Comparison of ENCODE assay signal across 8 mouse cellular contexts in genomic region chr10:62602177-62603040, GRCm38 (mm10). TPM values are rescaled to one million over a fixed set of nuclear protein-coding genes. Genes with fewer than 3 reads are reported as not detected.
DNase-seq lines count a peak whose midpoint lies in the region; ATAC-seq and TF ChIP-seq lines count a peak whose summit lies in the region.

Gene Ddx21 (minus strand): TSS chr10:62602281.

- peaks cover 16% of the 10 kb centered on the region for H3K36me3 ChIP-seq in G1E (replicated peaks)
- peaks cover 12% of the 10 kb centered on the region for H3K36me3 ChIP-seq in forebrain, postnatal 0 days (ENCODE audit: insufficient read depth)
- peaks cover 6% of the 10 kb centered on the region for H3K36me3 ChIP-seq in lung, embryonic 15.5 days

- H3K27ac ChIP-seq in forebrain, postnatal 0 days (ENCODE audit: low read depth, low read length): peak within 1 kb of the TSS; percentile 79
- peak within 1 kb of the TSS; percentile 73 for H3K27ac ChIP-seq in lung, embryonic 15.5 days

- peak within 1 kb of the TSS; percentile 70 for H3K9ac ChIP-seq in forebrain, postnatal 0 days
- H3K9ac ChIP-seq in lung, embryonic 15.5 days: peak within 1 kb of the TSS; percentile 78

- ATAC-seq in G1E (ENCODE audit: extremely low read depth, insufficient number of reproducible peaks, low FRiP score, poor library complexity, severe bottlenecking): peak; percentile 97
- ATAC-seq in forebrain, postnatal 0 days: peak; percentile 100
- peak; percentile 96 for ATAC-seq in lung, embryonic 15.5 days (ENCODE audit: borderline replicate concordance, extremely low read depth, low FRiP score, low TSS enrichment)

- no peaks in the 10 kb centered on the region for H3K27me3 ChIP-seq in G1E (ENCODE audit: insufficient read depth, low read length)
- H3K27me3 ChIP-seq in forebrain, postnatal 0 days (ENCODE audit: insufficient read depth, low read length): no peaks in the 10 kb centered on the region
- H3K27me3 ChIP-seq in lung, embryonic 15.5 days: no peaks in the 10 kb centered on the region

- H3K4me2 ChIP-seq in forebrain, postnatal 0 days (ENCODE audit: low read depth): peak within 1 kb of the TSS; percentile 77
- H3K4me2 ChIP-seq in lung, embryonic 15.5 days: peak within 1 kb of the TSS; percentile 92

- peaks cover 17% of the 10 kb centered on the region for H3K4me1 ChIP-seq in G1E (ENCODE audit: insufficient read depth, low read depth, low read length)
- peaks cover 10% of the 10 kb centered on the region for H3K4me1 ChIP-seq in forebrain, postnatal 0 days (ENCODE audit: insufficient read depth)
- H3K4me1 ChIP-seq in lung, embryonic 15.5 days: peaks cover 14% of the 10 kb centered on the region

- TF ChIP-seq CTCF in G1E (IDR thresholded peaks at IDR 0.05; ENCODE audit: low read depth, low read length): no peak
- no peak for TF ChIP-seq CTCF in forebrain, postnatal 0 days (IDR thresholded peaks at IDR 0.05; ENCODE audit: low read depth)

- 6% methylated on average over 53 of the region's 53 CpGs for WGBS in forebrain, postnatal 0 days
- 5% methylated on average over 53 of the region's 53 CpGs for WGBS in lung, embryonic 15.5 days

- no peaks in the 10 kb centered on the region for H3K9me3 ChIP-seq in G1E (replicated peaks)
- H3K9me3 ChIP-seq in forebrain, postnatal 0 days (ENCODE audit: low read length): no peaks in the 10 kb centered on the region
- H3K9me3 ChIP-seq in lung, embryonic 15.5 days: no peaks in the 10 kb centered on the region

- peak within 1 kb of the TSS; percentile 81 for H3K4me3 ChIP-seq in G1E (ENCODE audit: low read depth, low read length)
- peak within 1 kb of the TSS; percentile 88 for H3K4me3 ChIP-seq in forebrain, postnatal 0 days (ENCODE audit: low read depth, low read length)
- H3K4me3 ChIP-seq in lung, embryonic 15.5 days: peak within 1 kb of the TSS; percentile 96

- DNase-seq in G1E (ENCODE audit: low spot score): peak; percentile 53
- peak; percentile 90 to 93 for DNase-seq in cerebellum, adult 18-20 months
- peak; percentile 95 for DNase-seq in forebrain, postnatal 0 days
- peak; percentile 91 for DNase-seq in heart, postnatal 4 days
- peak; percentile 81 to 86 for DNase-seq in layer of hippocampus, adult 8-10 months (ENCODE audit: low spot score in 2 of 2)
- peak; percentile 76 for DNase-seq in ovary, adult 18-20 months (ENCODE audit: low spot score)
- DNase-seq in thymus, postnatal 0 days (ENCODE audit: low spot score): peak; percentile 95

RNA-seq across cellular contexts. Expression of gene Ddx21, which starts in this region (rescaled TPM):
- total RNA-seq in G1E (2014; fragmentation: Nextera tagmentation) (77.7 and 85.9 TPM in 2 replicates), G1E (2017) (66.7 and 81.1 TPM in 2 replicates)
- polyA plus RNA-seq in G1E (2012): 68.0 and 74.3 TPM in 2 replicates
- total RNA-seq in forebrain, postnatal 0 days (2014; rRNA removed): 24.2 and 30.7 TPM in 2 replicates
- 10.4 and 11.1 TPM in 2 replicates for polyA plus RNA-seq in forebrain, postnatal 0 days (2015; fragmentation: Nextera tagmentation; extraction: Ambion mirVana)
- total RNA-seq in heart, postnatal 4 days (2021): 10 to 100 TPM; 43.8 to 46.1 TPM
- 10 to 100 TPM; 21.2 to 28.9 (median 23.2) TPM for total RNA-seq in layer of hippocampus, adult 8-10 months (2022)
- 18.7 and 19.6 TPM in 2 replicates for polyA plus RNA-seq in lung, embryonic 15.5 days (2015; fragmentation: Nextera tagmentation; extraction: Ambion mirVana)
- 29.8 and 29.9 TPM in 2 replicates for polyA plus RNA-seq in thymus, postnatal 0 days (2015; fragmentation: Nextera tagmentation; extraction: Ambion mirVana)

Comparison
In these comparisons a context has a peak if more than half of its experiments do, and no peak if none do; other contexts are left out.
1. Peak in every context shown above with its lines: DNase-seq, ATAC-seq, H3K4me3 ChIP-seq and H3K27ac ChIP-seq.